Mouse (Mus musculus) stomach, postnatal 0 days (tissue): ENCODE results near the gene Col17a1.

Experiments used
- CTCF ChIP-seq: IDR thresholded peaks from 2 replicates; pipeline ENCODE4 v1.5.1; 2016; ENCODE audit warnings: antibody characterized with exemption, low read depth, mild to moderate bottlenecking, moderate library complexity
- EP300 ChIP-seq: optimal IDR thresholded peaks from 2 replicates; pipeline ENCODE3; 2016; ENCODE audit warnings: antibody characterized with exemption

GRCm38 (mm10) chr19:47646508-47647120, 45.3 kb downstream of the Col17a1 start:
- TF ChIP-seq CTCF = no peak
- no peak for TF ChIP-seq EP300
